Mouse (Mus musculus) adrenal gland, adult 8-10 months (tissue): ENCODE measurements around the gene Hectd2. TPM values are rescaled to one million over a fixed set of nuclear protein-coding genes. Genes with fewer than 3 reads are reported as not detected.

Source experiments
- DNase-seq: peaks from one replicate; pipeline ENCODE4 v3.0.0; 2022
- total RNA-seq, 4 experiments: library from RNA; stranded (reverse); gene quantifications; 2 replicates each; pipeline ENCODE4 v1.2.4; 2022

Hectd2 gene
- total RNA-seq, 4 experiments from 2014 or later = 1.5 to 4.0 (median 2.8) TPM

GRCm38 (mm10) chr19:36564396-36564795, 10.0 kb downstream of the Hectd2 start:
- no peak for DNase-seq

GRCm38 (mm10) chr19:36573986-36574385, 19.5 kb downstream of the Hectd2 start:
- no peak for DNase-seq

- DNase-seq = no peak
Measured at GRCm38 (mm10) chr19:36575159-36575558, 20.7 kb downstream of the Hectd2 start.

GRCm38 (mm10) chr19:36580874-36581273, 26.4 kb downstream of the Hectd2 start:
- no peak for DNase-seq

- DNase-seq = no peak
Measured at GRCm38 (mm10) chr19:36582116-36582515, 27.7 kb downstream of the Hectd2 start.

GRCm38 (mm10) chr19:36585505-36585904, 31.1 kb downstream of the Hectd2 start:
- no peak for DNase-seq

- no peak for DNase-seq
Measured at GRCm38 (mm10) chr19:36594409-36594808, 40.0 kb downstream of the Hectd2 start.

GRCm38 (mm10) chr19:36601869-36602268, 47.4 kb downstream of the Hectd2 start:
- DNase-seq = no peak

- DNase-seq = no peak
Measured at GRCm38 (mm10) chr19:36602535-36603312, 48.3 kb downstream of the Hectd2 start.

GRCm38 (mm10) chr19:36606270-36606669, 51.8 kb downstream of the Hectd2 start:
- no peak for DNase-seq

GRCm38 (mm10) chr19:36609229-36609628, 54.8 kb downstream of the Hectd2 start:
- DNase-seq = no peak

GRCm38 (mm10) chr19:36610309-36610708, 55.9 kb downstream of the Hectd2 start:
- DNase-seq = no peak

GRCm38 (mm10) chr19:36625906-36626305, 71.5 kb downstream of the Hectd2 start:
- DNase-seq = no peak

- DNase-seq = no peak
Measured at GRCm38 (mm10) chr19:36626881-36627280, 72.4 kb downstream of the Hectd2 start.

GRCm38 (mm10) chr19:36629394-36629910, 75.0 kb downstream of the Hectd2 start:
- no peak for DNase-seq

- no peak for DNase-seq
Measured at GRCm38 (mm10) chr19:36630361-36630760, 75.9 kb downstream of the Hectd2 start.

GRCm38 (mm10) chr19:36634771-36635170, 80.3 kb downstream of the Hectd2 start:
- peak; percentile 15 for DNase-seq

GRCm38 (mm10) chr19:36637223-36637622, 82.8 kb downstream of the Hectd2 start:
- DNase-seq = no peak

GRCm38 (mm10) chr19:36637948-36638587, 83.6 kb downstream of the Hectd2 start:
- DNase-seq = no peak

GRCm38 (mm10) chr19:36639072-36639471, 84.6 kb downstream of the Hectd2 start:
- DNase-seq = no peak

- no peak for DNase-seq
Measured at GRCm38 (mm10) chr19:36641128-36641527, 86.7 kb downstream of the Hectd2 start.

GRCm38 (mm10) chr19:36645308-36645889, 91.0 kb downstream of the Hectd2 start:
- no peak for DNase-seq

GRCm38 (mm10) chr19:36646132-36646828, 91.8 kb downstream of the Hectd2 start:
- no peak for DNase-seq
